Mouse (Mus musculus) embryonic facial prominence, embryonic 10.5 days (tissue): ENCODE data around the gene Sfrp2. TPM values are rescaled to one million over a fixed set of nuclear protein-coding genes. Genes with fewer than 3 reads are reported as not detected.
A peak's percentile ranks its signal among the peaks of the same experiment; 100 is the strongest.

Experiments used
- DNase-seq: peaks from one replicate; pipeline ENCODE4 v3.0.0-alpha.2; 2017; ENCODE audit warnings: low spot score
- H3K27ac ChIP-seq: fragments of 300-500 bp; sonication (generic); replicated peaks from 2 replicates; pipeline ENCODE4 v1.5.1; 2016; ENCODE audit warnings: mild to moderate bottlenecking
- H3K27me3 ChIP-seq: fragments of 300-500 bp; sonication (generic); replicated peaks from 2 replicates; pipeline ENCODE4 v1.6.1; 2016; ENCODE audit warnings: low read depth, mild to moderate bottlenecking; ENCODE audit not compliant: poor library complexity, severe bottlenecking
- H3K36me3 ChIP-seq: fragments of 300-500 bp; sonication (generic); replicated peaks from 2 replicates; pipeline ENCODE4 v1.6.1; 2016; ENCODE audit warnings: mild to moderate bottlenecking, moderate library complexity
- H3K4me1 ChIP-seq: fragments of 300-500 bp; sonication (generic); 2 replicates; pipeline ENCODE4 v1.6.1; 2016
- H3K4me3 ChIP-seq: fragments of 300-500 bp; sonication (generic); 2 replicates; pipeline ENCODE4 v1.5.1; 2016; ENCODE audit warnings: mild to moderate bottlenecking, moderate library complexity
- H3K9me3 ChIP-seq: fragments of 300-500 bp; sonication (generic); 2 replicates; pipeline ENCODE4 v1.6.1; 2016; ENCODE audit warnings: mild to moderate bottlenecking
- WGBS: fragments of 180-500 bp; shearing (Covaris S2); methylation state at CpG from one replicate; pipeline ENCODE4 v1.1.7; 2016; 5-methylcytosine and 5-hydroxymethylcytosine counted together
- polyA plus RNA-seq: library from polyadenylated mRNA; unstranded; fragments of >200 nt; fragmentation: Nextera tagmentation; extraction: Ambion mirVana; gene quantifications from 2 replicates; pipeline ENCODE4 v1.2.1, GENCODE M21; 2016

The Sfrp2 gene
- polyA plus RNA-seq, 1 experiment from 2014 or later: 153 TPM

- Histone ChIP-seq H3K36me3 (no peaks in the 10 kb centered on the region), H3K4me1 (peaks cover 35% of the 10 kb centered on the region), H3K27me3 (peaks cover 7% of the 10 kb centered on the region; the same call in 1 of the 2 replicates), H3K9me3 (no peaks in the 10 kb centered on the region; the same call in 1 of the 2 replicates), H3K27ac (0 out of 2 replicates have a peak overlapping the region, but pooled peaks have one; percentile 26), H3K4me3 (no peak overlapping the region)
- no peak for DNase-seq
- WGBS: 83% methylated on average over 10 of the region's 10 CpGs
Observed at GRCm38 (mm10) chr3:83781460-83782222, 15.5 kb downstream of the Sfrp2 start.

GRCm38 (mm10) chr3:83783716-83784469, 17.8 kb downstream of the Sfrp2 start:
- peaks cover 18% of the 10 kb centered on the region for H3K27me3 ChIP-seq
- peak; percentile 63 for DNase-seq
- H3K4me3 ChIP-seq: peak overlapping the region; percentile 29; the same call in 1 of the 2 replicates
- peak overlapping the region; percentile 81 for H3K27ac ChIP-seq
- peaks cover 46% of the 10 kb centered on the region for H3K4me1 ChIP-seq
- peaks cover 4% of the 10 kb centered on the region; the same call in 1 of the 2 replicates for H3K9me3 ChIP-seq
- 6% methylated on average over 11 of the region's 11 CpGs for WGBS
- peaks cover 6% of the 10 kb centered on the region; the same call in 1 of the 2 replicates for H3K36me3 ChIP-seq

GRCm38 (mm10) chr3:83784726-83785125, 18.6 kb downstream of the Sfrp2 start:
- peaks cover 4% of the 10 kb centered on the region; the same call in 1 of the 2 replicates for H3K9me3 ChIP-seq
- peaks cover 6% of the 10 kb centered on the region; the same call in 1 of the 2 replicates for H3K36me3 ChIP-seq
- peak overlapping the region; percentile 81 for H3K27ac ChIP-seq
- peaks cover 54% of the 10 kb centered on the region for H3K4me1 ChIP-seq
- 32% methylated on average over 3 of the region's 3 CpGs for WGBS
- H3K4me3 ChIP-seq: peak overlapping the region; percentile 29; the same call in 1 of the 2 replicates
- DNase-seq: peak; percentile 73
- peaks cover 25% of the 10 kb centered on the region for H3K27me3 ChIP-seq

DNA sequence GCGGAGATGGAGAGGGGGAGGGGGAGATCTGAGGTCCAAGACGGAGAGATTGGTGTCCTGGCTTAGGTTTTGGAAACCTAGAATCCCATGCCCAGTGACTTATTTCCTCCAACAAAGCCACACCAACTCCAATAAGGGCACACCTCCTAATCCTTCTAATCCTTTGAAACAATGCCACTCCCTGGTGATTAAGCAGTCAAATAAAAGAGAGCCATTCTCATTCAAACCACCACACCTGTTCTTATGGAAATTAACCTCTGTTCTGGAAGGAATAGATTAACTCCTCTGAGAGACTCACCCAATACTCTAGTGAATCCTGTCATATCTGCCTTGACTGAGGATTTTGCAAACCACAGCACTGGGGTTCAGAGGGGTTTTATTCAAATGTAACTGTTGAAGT, 21.0 kb downstream of the Sfrp2 start:
- no peak overlapping the region for H3K27ac ChIP-seq
- H3K9me3 ChIP-seq: peaks cover 4% of the 10 kb centered on the region; the same call in 1 of the 2 replicates
- H3K4me3 ChIP-seq: no peak overlapping the region
- H3K4me1 ChIP-seq: peaks cover 55% of the 10 kb centered on the region
- no peak for DNase-seq
- H3K27me3 ChIP-seq: peaks cover 36% of the 10 kb centered on the region
- peaks cover 6% of the 10 kb centered on the region; the same call in 1 of the 2 replicates for H3K36me3 ChIP-seq
- WGBS: 65% methylated on average over 2 of the region's 2 CpGs

DNA sequence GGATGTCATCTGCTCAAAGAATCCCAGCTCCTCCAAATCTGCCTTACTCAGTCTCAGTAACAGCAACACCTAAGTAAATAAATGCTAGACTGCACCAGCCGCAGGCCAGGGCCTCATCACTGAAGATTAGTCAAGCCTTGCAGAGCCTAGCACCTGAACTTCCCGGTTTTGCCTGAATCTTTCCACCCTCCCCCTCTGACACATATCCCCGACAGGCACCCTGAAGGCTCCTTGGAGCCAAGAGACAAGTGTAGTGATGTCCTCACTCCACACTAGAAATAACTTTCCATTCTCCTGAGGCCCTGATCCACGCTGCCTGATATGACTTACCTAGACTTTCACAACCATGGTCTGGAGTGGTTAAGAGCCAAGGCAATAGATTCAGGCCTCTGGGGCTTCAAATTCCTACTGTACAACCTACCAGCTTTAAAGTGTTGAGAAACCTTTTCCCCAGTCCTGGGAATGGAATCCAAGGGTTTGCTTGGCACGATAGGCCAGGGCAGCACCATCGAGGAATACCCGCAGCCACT, 21.7 kb downstream of the Sfrp2 start:
- Histone ChIP-seq H3K4me3 (no peak overlapping the region), H3K27ac (no peak overlapping the region), H3K9me3 (peaks cover 4% of the 10 kb centered on the region; the same call in 1 of the 2 replicates), H3K36me3 (peaks cover 6% of the 10 kb centered on the region; the same call in 1 of the 2 replicates), H3K4me1 (peaks cover 50% of the 10 kb centered on the region), H3K27me3 (peaks cover 31% of the 10 kb centered on the region)
- no peak for DNase-seq
- 85% methylated on average over 7 of the region's 7 CpGs for WGBS

DNA sequence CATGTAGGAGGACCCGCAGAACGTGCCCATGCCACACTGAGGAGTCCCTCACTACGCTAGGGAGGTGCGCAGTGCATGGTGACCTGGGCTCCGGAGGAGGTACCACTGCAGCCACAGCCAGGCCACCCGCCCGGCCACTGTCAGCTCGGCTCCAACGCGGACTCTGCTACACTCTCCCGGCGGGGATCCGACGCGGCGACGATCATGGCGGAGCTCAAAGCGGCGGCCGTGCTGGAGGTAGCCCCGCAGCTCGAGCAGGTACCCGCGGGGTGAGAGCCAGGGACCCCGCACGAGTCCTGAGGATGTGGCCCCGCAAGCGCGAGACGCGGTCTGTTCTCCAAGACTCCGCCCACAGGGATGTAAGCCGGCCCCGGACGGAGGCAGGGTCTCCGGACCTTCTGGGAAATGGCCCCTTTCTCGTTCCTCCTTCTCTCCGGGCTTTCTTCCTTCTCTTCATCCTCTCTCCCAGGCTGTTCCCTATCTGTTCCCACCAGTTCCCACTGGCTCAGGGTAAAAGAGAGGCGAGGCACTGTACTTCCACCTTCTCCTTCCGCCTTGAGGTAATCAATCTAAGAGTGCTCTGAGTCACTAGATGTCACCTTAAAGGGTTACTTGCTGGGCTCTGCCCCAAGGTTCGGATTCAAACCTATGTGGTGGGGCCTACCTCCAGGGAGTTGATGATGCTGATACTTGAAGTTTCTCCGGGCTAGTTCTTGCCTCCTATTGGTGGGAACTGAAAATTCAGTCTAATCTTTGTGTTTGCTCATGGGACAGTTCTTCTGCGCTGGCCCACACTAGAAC, 23.7 kb downstream of the Sfrp2 start:
- H3K9me3 ChIP-seq: peaks cover 4% of the 10 kb centered on the region; the same call in 1 of the 2 replicates
- peak overlapping the region; percentile 73 for H3K4me3 ChIP-seq
- peaks cover 31% of the 10 kb centered on the region for H3K27me3 ChIP-seq
- H3K27ac ChIP-seq: peak overlapping the region; percentile 85
- peaks cover 30% of the 10 kb centered on the region for H3K4me1 ChIP-seq
- H3K36me3 ChIP-seq: peaks cover 6% of the 10 kb centered on the region; the same call in 1 of the 2 replicates
- peak; percentile 70 for DNase-seq
- 2% methylated on average over 44 of the region's 44 CpGs for WGBS

GRCm38 (mm10) chr3:83791444-83791843, 25.3 kb downstream of the Sfrp2 start:
- Histone ChIP-seq H3K9me3 (peaks cover 4% of the 10 kb centered on the region; the same call in 1 of the 2 replicates), H3K4me3 (no peak overlapping the region), H3K27ac (no peak overlapping the region), H3K4me1 (peaks cover 22% of the 10 kb centered on the region), H3K27me3 (peaks cover 31% of the 10 kb centered on the region), H3K36me3 (peaks cover 6% of the 10 kb centered on the region; the same call in 1 of the 2 replicates)
- 75% methylated on average over 3 of the region's 3 CpGs for WGBS
- no peak for DNase-seq

DNA sequence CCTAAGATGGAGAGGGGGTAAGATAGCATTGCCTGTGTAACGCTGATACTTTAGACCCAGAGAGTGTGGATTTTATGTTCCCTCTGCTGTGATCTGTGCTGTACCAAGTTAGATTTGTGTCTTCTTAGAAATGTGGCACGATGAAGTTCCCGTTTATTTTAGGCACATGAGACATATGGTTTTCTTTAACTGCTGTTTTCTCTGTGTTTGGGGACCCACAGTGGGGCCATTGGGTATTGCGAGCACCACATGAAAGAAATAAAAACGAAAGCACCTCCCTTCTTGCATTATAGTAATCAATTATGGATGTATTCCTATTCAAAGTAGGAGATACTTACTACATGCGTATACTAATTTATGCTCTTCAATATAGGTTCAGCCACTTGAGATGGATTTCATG, 31.0 kb downstream of the Sfrp2 start:
- no peak overlapping the region for H3K4me3 ChIP-seq
- H3K36me3 ChIP-seq: no peaks in the 10 kb centered on the region
- no peaks in the 10 kb centered on the region for H3K27me3 ChIP-seq
- peaks cover 5% of the 10 kb centered on the region; the same call in 1 of the 2 replicates for H3K9me3 ChIP-seq
- no peak for DNase-seq
- 58% methylated on average over 6 of the region's 6 CpGs for WGBS
- no peak overlapping the region for H3K27ac ChIP-seq
- H3K4me1 ChIP-seq: peaks cover 12% of the 10 kb centered on the region

GRCm38 (mm10) chr3:83797828-83798227, 31.7 kb downstream of the Sfrp2 start:
- Histone ChIP-seq H3K4me3 (no peak overlapping the region), H3K36me3 (no peaks in the 10 kb centered on the region), H3K9me3 (peaks cover 7% of the 10 kb centered on the region; the same call in 1 of the 2 replicates), H3K4me1 (peaks cover 12% of the 10 kb centered on the region), H3K27ac (0 out of 2 replicates have a peak overlapping the region, but pooled peaks have one; percentile 30), H3K27me3 (no peaks in the 10 kb centered on the region)
- peak; percentile 81 for DNase-seq
- 4% methylated on average over 10 of the region's 10 CpGs for WGBS

DNA sequence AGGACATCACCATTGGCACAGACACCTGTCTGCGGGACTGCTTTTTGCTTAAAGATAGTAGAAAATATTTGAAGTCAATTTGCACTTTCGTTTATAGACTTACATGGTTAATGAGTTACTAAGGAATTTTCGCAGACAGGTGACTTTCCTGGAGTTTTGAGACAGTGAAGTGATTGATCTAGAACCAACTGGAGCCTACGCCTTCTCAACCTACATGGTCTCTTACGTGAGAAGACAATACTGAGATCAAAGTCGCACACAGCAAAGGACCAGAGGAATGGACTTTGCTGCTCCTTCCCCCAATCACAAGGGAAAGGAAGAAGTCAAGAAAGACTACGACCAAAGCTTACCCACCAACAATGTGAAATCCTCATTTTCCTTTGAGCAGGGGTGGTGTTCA, 33.4 kb downstream of the Sfrp2 start:
- no peak overlapping the region for H3K27ac ChIP-seq
- no peaks in the 10 kb centered on the region for H3K27me3 ChIP-seq
- no peaks in the 10 kb centered on the region for H3K36me3 ChIP-seq
- H3K9me3 ChIP-seq: peaks cover 7% of the 10 kb centered on the region; the same call in 1 of the 2 replicates
- no peak overlapping the region for H3K4me3 ChIP-seq
- WGBS: 95% methylated on average over 7 of the region's 7 CpGs
- H3K4me1 ChIP-seq: peaks cover 12% of the 10 kb centered on the region
- DNase-seq: no peak

DNA sequence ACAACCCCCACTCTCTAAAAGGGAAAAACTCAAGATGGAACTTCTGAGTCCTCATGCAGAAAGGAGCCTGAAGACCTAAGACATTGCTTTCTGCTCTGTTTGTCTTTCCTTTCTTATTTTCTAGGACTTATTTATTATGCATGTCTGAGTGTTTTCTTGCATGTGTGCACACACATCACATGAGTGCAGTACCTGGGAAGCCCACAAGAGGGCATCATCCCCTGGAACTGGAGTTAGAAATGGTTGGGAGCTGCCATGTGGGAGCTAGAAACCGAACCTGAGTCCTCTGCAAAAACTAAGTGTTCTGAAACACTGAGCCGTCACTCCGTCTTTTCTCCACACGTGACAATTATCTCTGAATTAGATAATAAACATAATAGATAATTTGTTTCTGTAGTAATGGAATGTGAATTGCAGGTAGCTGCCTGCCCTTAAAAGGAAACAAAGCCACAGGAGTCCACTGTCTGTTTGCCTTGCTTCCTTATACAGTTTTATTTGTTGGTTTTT, 35.6 kb downstream of the Sfrp2 start:
- no peaks in the 10 kb centered on the region for H3K36me3 ChIP-seq
- no peak overlapping the region for H3K4me3 ChIP-seq
- WGBS: 97% methylated on average over 4 of the region's 4 CpGs
- DNase-seq: no peak
- H3K27me3 ChIP-seq: no peaks in the 10 kb centered on the region
- H3K27ac ChIP-seq: no peak overlapping the region
- H3K4me1 ChIP-seq: peaks cover 12% of the 10 kb centered on the region
- peaks cover 7% of the 10 kb centered on the region; the same call in 1 of the 2 replicates for H3K9me3 ChIP-seq
